In genomic region chr19:46991145-46991544, GRCm38 (mm10) we compare ENCODE assay signal across 8 mouse cellular contexts. TPM values are rescaled to one million over a fixed set of nuclear protein-coding genes. Genes with fewer than 3 reads are reported as not detected.
DNase-seq lines count a peak whose midpoint lies in the region; ATAC-seq and TF ChIP-seq lines count a peak whose summit lies in the region.

No protein-coding gene starts in this region.

- peak; percentile 86 for DNase-seq in CD4-positive, CD25-positive, alpha-beta regulatory T cell, adult 2 months (ENCODE audit: low read depth, low spot score)
- peak; percentile 73 for DNase-seq in T-cell, adult 2 months (ENCODE audit: low spot score)
- peak; percentile 94 to 96 for DNase-seq in cerebellum, postnatal 14 days
- DNase-seq in gastrocnemius, postnatal 10 days = peak; percentile 88
- peak; percentile 90 for DNase-seq in kidney, adult 9 months
- peak; percentile 90 for DNase-seq in liver, postnatal 0 days
- DNase-seq in retina, embryonic 14.5 days (ENCODE audit: low spot score) = peak; percentile 97
- peak; percentile 91 for DNase-seq in thymus, postnatal 4 days

- H3K9ac ChIP-seq in liver, postnatal 0 days (replicated peaks) = no peak overlapping the region

- H3K9me3 ChIP-seq in liver, postnatal 0 days (ENCODE audit: low read length) = no peaks in the 10 kb centered on the region

- H3K27ac ChIP-seq in liver, postnatal 0 days (ENCODE audit: low read depth) = no peak overlapping the region

- H3K4me3 ChIP-seq in liver, postnatal 0 days (ENCODE audit: low read depth, low read length) = no peak overlapping the region

- 7% methylated on average over 5 of the region's 5 CpGs for WGBS in liver, postnatal 0 days (ENCODE audit: insufficient replicate concordance)

- no peak for TF ChIP-seq EP300 in liver, postnatal 0 days (IDR thresholded peaks at IDR 0.05; ENCODE audit: low read depth)

- H3K36me3 ChIP-seq in liver, postnatal 0 days (replicated peaks; ENCODE audit: insufficient read depth, low read length) = no peaks in the 10 kb centered on the region

- peak; percentile 55 for ATAC-seq in liver, postnatal 0 days

- H3K27me3 ChIP-seq in liver, postnatal 0 days (ENCODE audit: insufficient read depth, low read length) = no peaks in the 10 kb centered on the region

- peak; percentile 99 for TF ChIP-seq CTCF in liver, postnatal 0 days (IDR thresholded peaks at IDR 0.05; ENCODE audit: low read depth)

- no peak overlapping the region for H3K4me2 ChIP-seq in liver, postnatal 0 days (ENCODE audit: low read depth, low read length)

- peaks cover 35% of the 10 kb centered on the region for H3K4me1 ChIP-seq in liver, postnatal 0 days (ENCODE audit: insufficient read depth)

RNA-seq across cellular contexts. Expression of gene Ina, which starts 23.4 kb away (rescaled TPM):
- under 1 TPM; 0.38 to 0.40 TPM for total RNA-seq in gastrocnemius, postnatal 10 days (2021)
- polyA plus RNA-seq in liver, postnatal 0 days (2015; fragmentation: Nextera tagmentation; extraction: Ambion mirVana) = not detected in 2 replicates

RNA-seq across cellular contexts. Expression of gene Nt5c2, which starts 23.8 kb away (rescaled TPM):
- 10 to 100 TPM; 33.4 to 34.7 TPM for total RNA-seq in gastrocnemius, postnatal 10 days (2021)
- 30.2 and 36.1 TPM in 2 replicates for polyA plus RNA-seq in liver, postnatal 0 days (2015; fragmentation: Nextera tagmentation; extraction: Ambion mirVana)

RNA-seq across cellular contexts. Expression of gene Pcgf6, which starts 59.6 kb away (rescaled TPM):
- 1 to 10 TPM; 3.1 to 4.4 TPM for total RNA-seq in gastrocnemius, postnatal 10 days (2021)
- polyA plus RNA-seq in liver, postnatal 0 days (2015; fragmentation: Nextera tagmentation; extraction: Ambion mirVana) = 7.7 and 8.0 TPM in 2 replicates
